Mouse (Mus musculus) heart, embryonic 14.5 days (tissue): ENCODE data around the gene Mfap5. TPM values are rescaled to one million over a fixed set of nuclear protein-coding genes. Genes with fewer than 3 reads are reported as not detected.
"Not testable (repeated sequence)": the region's sequence is repeated elsewhere in the genome, so short reads cannot be mapped to it uniquely, and the experiment has no call there.

Source experiments
- ATAC-seq: fragments of 200-750 bp; cut with Nextera tagmentation; 2 replicates; pipeline ENCODE4 v1.8.0; 2017; ENCODE audit warnings: low read depth, moderate TSS enrichment; ENCODE audit not compliant: insufficient number of reproducible peaks, insufficient read depth, low FRiP score
- H3K27ac ChIP-seq, 2 experiments: fragments of 200-500 bp in 1 of 2; fragments of 300-500 bp in 1 of 2; sonication (generic) in 1 of 2; replicated peaks in 1 of 2; 2 replicates each; pipeline ENCODE4 v1.5.1; 2012 to 2014; ENCODE audit warnings: low read depth in 2 of 2, low read length in 2 of 2, control low read depth in 1 of 2, mild to moderate bottlenecking in 1 of 2, mixed read lengths in 1 of 2; ENCODE audit not compliant: control insufficient read depth in 1 of 2, insufficient read depth in 1 of 2
- H3K27me3 ChIP-seq: fragments of 300-500 bp; sonication (generic); 2 replicates; pipeline ENCODE4 v1.6.1; 2014; ENCODE audit warnings: mild to moderate bottlenecking, low read length, control low read depth; ENCODE audit not compliant: control insufficient read depth, insufficient read depth
- H3K36me3 ChIP-seq: fragments of 300-500 bp; sonication (generic); 2 replicates; pipeline ENCODE4 v1.6.1; 2014; ENCODE audit warnings: mild to moderate bottlenecking, control low read depth, low read length, mixed read lengths; ENCODE audit not compliant: control insufficient read depth, insufficient read depth
- H3K4me1 ChIP-seq, 2 experiments: fragments of 200-500 bp in 1 of 2; fragments of 300-500 bp in 1 of 2; sonication (generic) in 1 of 2; 2 replicates each; pipeline ENCODE4 v1.6.1; 2012 to 2014; ENCODE audit warnings: low read length in 2 of 2, control low read depth in 1 of 2, mixed read lengths in 1 of 2; ENCODE audit not compliant: control insufficient read depth in 2 of 2, insufficient read depth in 2 of 2
- H3K4me2 ChIP-seq: fragments of 300-500 bp; sonication (generic); 2 replicates; pipeline ENCODE4 v1.6.1; 2014; ENCODE audit warnings: mild to moderate bottlenecking, low read length
- H3K4me3 ChIP-seq, 2 experiments: fragments of 200-500 bp in 1 of 2; fragments of 300-500 bp in 1 of 2; sonication (generic) in 1 of 2; 2 replicates each; pipeline ENCODE4 v1.5.1; 2012 to 2014; ENCODE audit warnings: low read length in 2 of 2, mild to moderate bottlenecking in 2 of 2, control low read depth in 1 of 2, low read depth in 1 of 2, moderate library complexity in 1 of 2; ENCODE audit not compliant: control insufficient read depth in 1 of 2, insufficient read depth in 1 of 2
- H3K9ac ChIP-seq: fragments of 300-500 bp; sonication (generic); 2 replicates; pipeline ENCODE4 v1.6.1; 2014; ENCODE audit warnings: mild to moderate bottlenecking, low read length
- H3K9me3 ChIP-seq: fragments of 300-500 bp; sonication (generic); 2 replicates; pipeline ENCODE4 v1.6.1; 2016; ENCODE audit warnings: low read length, control low read depth; ENCODE audit not compliant: control insufficient read depth
- WGBS: fragments of 180-500 bp; shearing (Covaris S2); extraction: QIAGEN DNeasy Blood & Tissue Kit; methylation state at CpG from one replicate; pipeline ENCODE4 v1.1.7; 2014; 5-methylcytosine and 5-hydroxymethylcytosine counted together
- polyA plus RNA-seq: library from polyadenylated mRNA; unstranded; fragments of >200 nt; fragmentation: Nextera tagmentation; extraction: Ambion mirVana; gene quantifications from 2 replicates; pipeline ENCODE4 v1.2.1, GENCODE M21; 2014

The Mfap5 gene
- polyA plus RNA-seq, result 15.7 and 16.9 TPM in 2 replicates

GRCm38 (mm10) chr6:122505545-122505944 lies at the start of gene Mfap5:
TSS of gene Mfap5 (plus strand) at chr6:122505845.
- H3K9me3 ChIP-seq, result no peaks in the 10 kb centered on the region
- ATAC-seq, result no peak
- no peak within 1 kb of the TSS for H3K4me3 ChIP-seq
- peaks cover 3% of the 10 kb centered on the region in 2 experiments; a peak in 2 of 4 replicates for H3K4me1 ChIP-seq
- H3K27me3 ChIP-seq, result no peaks in the 10 kb centered on the region
- H3K27ac ChIP-seq, result no peak within 1 kb of the TSS
- H3K36me3 ChIP-seq, result no peaks in the 10 kb centered on the region
- no peak within 1 kb of the TSS for H3K4me2 ChIP-seq
- WGBS, result 79% methylated on average over 3 of the region's 3 CpGs
- H3K9ac ChIP-seq, result no peak within 1 kb of the TSS

GRCm38 (mm10) chr6:122458946-122459693 lies 46.5 kb upstream of the Mfap5 start:
- Histone ChIP-seq H3K4me3 (no peak overlapping the region), H3K9ac (no peak overlapping the region), H3K27me3 (no peaks in the 10 kb centered on the region), H3K4me2 (no peak overlapping the region), H3K9me3 (no peaks in the 10 kb centered on the region), H3K27ac (no peak overlapping the region), H3K4me1 (no peaks in the 10 kb centered on the region; a peak in 1 of 4 replicates), H3K36me3 (peaks cover 13% of the 10 kb centered on the region; the same call in 1 of the 2 replicates)
- WGBS, result 86% methylated on average over 8 of the region's 8 CpGs
- ATAC-seq, result no peak

- Histone ChIP-seq H3K27me3 (no peaks in the 10 kb centered on the region), H3K4me1 (no peaks in the 10 kb centered on the region), H3K27ac (no peak overlapping the region), H3K36me3 (0 out of 2 replicates have a peak, but pooled peaks cover 8% of the 10 kb centered on the region), H3K9me3 (no peaks in the 10 kb centered on the region), H3K9ac (no peak overlapping the region), H3K4me2 (no peak overlapping the region), H3K4me3 (no peak overlapping the region)
- 72% methylated on average over 3 of the region's 3 CpGs for WGBS
- no peak for ATAC-seq
Observed at GRCm38 (mm10) chr6:122466092-122466713, 39.4 kb upstream of the Mfap5 start.

- H3K4me3 ChIP-seq, result no peak overlapping the region
Observed at GRCm38 (mm10) chr6:122469030-122469640, 36.5 kb upstream of the Mfap5 start.

GRCm38 (mm10) chr6:122470240-122470639 lies 35.4 kb upstream of the Mfap5 start:
- Histone ChIP-seq H3K9me3 (no peaks in the 10 kb centered on the region), H3K27ac (no peak overlapping the region), H3K27me3 (no peaks in the 10 kb centered on the region), H3K36me3 (no peaks in the 10 kb centered on the region), H3K4me3 (no peak overlapping the region), H3K4me1 (no peaks in the 10 kb centered on the region), H3K4me2 (no peak overlapping the region), H3K9ac (no peak overlapping the region)
- no peak for ATAC-seq
- 41% methylated on average over 2 of the region's 2 CpGs for WGBS

More at GRCm38 (mm10) chr6:122469030-122469640, 36.5 kb upstream of the Mfap5 start:
- Histone ChIP-seq H3K27me3 (no peaks in the 10 kb centered on the region), H3K9me3 (no peaks in the 10 kb centered on the region), H3K36me3 (no peaks in the 10 kb centered on the region), H3K4me2 (no peak overlapping the region), H3K9ac (no peak overlapping the region), H3K27ac (no peak overlapping the region), H3K4me1 (no peaks in the 10 kb centered on the region)
- no peak for ATAC-seq
- WGBS, result 88% methylated on average over 15 of the region's 15 CpGs

GRCm38 (mm10) chr6:122471461-122471860 lies 34.2 kb upstream of the Mfap5 start:
- ATAC-seq, result not testable (repeated sequence)

GRCm38 (mm10) chr6:122478062-122478461 lies 27.6 kb upstream of the Mfap5 start:
- Histone ChIP-seq H3K9ac (no peak overlapping the region), H3K4me3 (no peak overlapping the region), H3K4me2 (no peak overlapping the region), H3K9me3 (no peaks in the 10 kb centered on the region), H3K27ac (no peak overlapping the region), H3K27me3 (no peaks in the 10 kb centered on the region), H3K4me1 (no peaks in the 10 kb centered on the region), H3K36me3 (no peaks in the 10 kb centered on the region)
- 63% methylated on average over 3 of the region's 3 CpGs for WGBS
- no peak for ATAC-seq

More at GRCm38 (mm10) chr6:122471461-122471860, 34.2 kb upstream of the Mfap5 start:
- not testable (repeated sequence) for H3K27ac ChIP-seq, H3K4me3 ChIP-seq, H3K4me1 ChIP-seq, H3K4me2 ChIP-seq, H3K36me3 ChIP-seq, H3K9ac ChIP-seq, H3K9me3 ChIP-seq, H3K27me3 ChIP-seq
- 87% methylated on average over 3 of the region's 3 CpGs for WGBS
